Mouse (Mus musculus) c-Kit-positive CD71-negative TER-119-negative erythroid progenitor cells, embryonic 14.5 days (primary cell): Measurements from ENCODE around the gene Kdm2b.

Experiments used
- DNase-seq: peaks from one replicate; pipeline ENCODE4 v3.0.0-alpha.2; 2013; ENCODE audit warnings: low read depth

Kdm2b gene

DNA sequence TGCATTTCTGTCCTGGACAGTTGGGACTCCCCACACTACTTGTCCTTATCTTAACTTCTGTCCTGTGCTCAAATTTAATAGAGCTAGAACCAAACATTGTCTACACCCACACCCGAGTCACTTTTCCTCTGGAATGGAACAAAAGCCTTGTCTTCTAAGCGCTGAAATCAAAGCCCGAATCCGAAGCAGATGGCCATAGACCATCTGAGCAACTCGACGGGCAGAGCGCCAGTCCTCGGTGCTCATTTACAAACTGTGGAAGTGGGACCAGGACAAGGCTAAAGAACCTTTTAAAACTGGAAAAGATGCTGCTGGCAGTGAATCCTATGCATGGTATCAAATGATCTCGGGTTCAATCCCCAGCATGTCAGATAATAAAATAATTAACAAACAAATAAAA lies 17.5 kb downstream of the Kdm2b start:
- DNase-seq, result no peak

GRCm38 (mm10) chr5:122971438-122971837 lies 18.2 kb downstream of the Kdm2b start:
- DNase-seq, result no peak

- DNase-seq, result no peak
These were observed 19.6 kb downstream of the Kdm2b start for GRCm38 (mm10) chr5:122970056-122970455.

GRCm38 (mm10) chr5:122968322-122968721 lies 21.3 kb downstream of the Kdm2b start:
- DNase-seq, result peak; percentile 62

GRCm38 (mm10) chr5:122965427-122965826 lies 24.2 kb downstream of the Kdm2b start:
- no peak for DNase-seq

DNA sequence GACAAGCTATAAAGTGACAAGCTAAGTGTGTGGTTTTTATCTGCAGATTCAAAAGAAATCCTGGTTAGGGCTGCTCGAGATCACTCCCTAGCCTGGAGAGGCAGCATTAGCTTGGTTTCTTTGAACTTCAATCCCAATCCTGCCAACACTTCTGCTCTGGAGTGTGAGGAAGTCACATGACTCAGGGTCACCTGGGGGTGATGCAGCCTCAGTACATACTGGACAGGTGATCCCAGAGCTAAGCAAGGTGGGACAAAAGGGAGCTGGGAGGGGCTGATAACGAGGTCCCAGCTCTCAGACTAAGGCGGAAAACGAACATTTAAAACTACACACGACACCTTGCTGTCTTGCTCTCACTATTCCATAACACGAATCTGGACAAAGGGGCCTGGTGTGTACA lies 24.8 kb downstream of the Kdm2b start:
- DNase-seq, result no peak

- no peak for DNase-seq
These were observed 27.7 kb downstream of the Kdm2b start for GRCm38 (mm10) chr5:122961905-122962304.

DNA sequence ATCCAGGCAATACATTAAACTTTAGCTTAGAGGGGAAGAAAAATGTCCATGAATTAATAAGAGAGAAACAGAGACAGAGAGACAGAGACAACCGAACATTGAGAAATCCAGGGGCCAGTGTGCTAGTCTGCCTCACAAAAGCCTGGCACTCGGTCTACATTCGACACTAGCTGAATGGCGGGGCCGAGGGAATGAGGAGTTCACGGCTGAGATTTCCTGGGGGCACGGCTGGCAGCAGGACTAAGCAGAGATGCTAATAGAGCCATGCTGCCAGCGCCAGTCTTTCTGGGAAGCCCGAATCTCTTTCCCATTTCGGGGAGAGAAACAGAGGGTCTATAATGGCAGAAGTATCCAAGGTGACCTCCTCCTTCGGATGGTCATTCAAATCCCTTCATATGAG lies 30.2 kb downstream of the Kdm2b start:
- DNase-seq, result no peak

DNA sequence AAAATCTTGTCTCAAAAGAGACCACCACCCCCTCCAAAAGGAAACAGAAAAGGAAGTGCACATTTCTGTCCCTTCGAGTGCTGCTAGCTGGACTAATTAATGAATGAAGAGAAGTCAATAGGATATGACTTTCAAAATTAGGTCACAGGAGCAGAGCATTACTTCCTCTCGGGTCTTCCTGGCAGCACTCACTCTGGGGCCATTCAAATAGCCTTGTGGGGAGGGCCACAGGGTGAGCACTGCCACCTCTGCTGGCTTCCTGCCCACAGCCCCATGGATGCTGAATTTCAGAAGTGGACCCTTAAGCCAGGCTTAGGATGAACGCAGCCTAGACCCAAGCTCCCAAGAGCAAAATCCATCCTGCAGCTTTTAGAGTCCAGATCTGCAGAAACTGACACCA lies 33.6 kb downstream of the Kdm2b start:
- DNase-seq, result no peak

DNA sequence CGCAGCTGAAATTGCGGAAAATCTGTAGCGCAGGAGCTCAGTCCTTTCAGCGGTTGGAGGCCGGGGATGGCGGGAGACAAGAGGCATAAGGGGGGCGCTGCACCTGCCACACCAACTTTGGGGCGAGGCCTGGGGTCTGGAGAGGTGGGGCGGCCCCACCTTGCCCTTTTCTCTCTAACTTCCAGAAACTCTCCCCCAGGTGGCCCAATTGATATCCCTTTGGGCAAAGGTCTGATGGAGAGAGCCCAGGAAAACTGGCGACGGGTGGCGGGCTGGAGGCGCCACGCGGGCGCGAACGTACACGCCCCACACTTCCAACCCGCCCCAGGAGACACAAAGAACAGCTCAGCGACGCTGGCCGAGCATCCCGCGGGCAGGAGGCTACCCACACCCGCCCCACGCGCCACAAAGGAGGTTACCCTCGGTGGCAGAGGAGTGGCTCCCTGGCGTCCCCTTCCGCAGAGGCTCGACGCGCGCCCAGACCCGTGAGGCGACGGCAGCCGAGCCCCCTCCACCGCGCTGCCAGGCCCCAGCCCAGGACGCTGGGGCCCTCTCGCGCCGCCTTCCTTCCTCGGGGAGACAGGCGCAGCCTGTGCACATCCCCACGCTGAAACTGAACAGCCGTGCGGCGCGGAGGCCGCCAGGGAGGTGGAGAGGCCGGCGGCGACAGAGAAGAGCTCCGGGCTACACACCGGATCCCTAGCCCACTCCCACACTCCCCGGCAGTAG lies 37.5 kb downstream of the Kdm2b start:
- no peak for DNase-seq

DNA sequence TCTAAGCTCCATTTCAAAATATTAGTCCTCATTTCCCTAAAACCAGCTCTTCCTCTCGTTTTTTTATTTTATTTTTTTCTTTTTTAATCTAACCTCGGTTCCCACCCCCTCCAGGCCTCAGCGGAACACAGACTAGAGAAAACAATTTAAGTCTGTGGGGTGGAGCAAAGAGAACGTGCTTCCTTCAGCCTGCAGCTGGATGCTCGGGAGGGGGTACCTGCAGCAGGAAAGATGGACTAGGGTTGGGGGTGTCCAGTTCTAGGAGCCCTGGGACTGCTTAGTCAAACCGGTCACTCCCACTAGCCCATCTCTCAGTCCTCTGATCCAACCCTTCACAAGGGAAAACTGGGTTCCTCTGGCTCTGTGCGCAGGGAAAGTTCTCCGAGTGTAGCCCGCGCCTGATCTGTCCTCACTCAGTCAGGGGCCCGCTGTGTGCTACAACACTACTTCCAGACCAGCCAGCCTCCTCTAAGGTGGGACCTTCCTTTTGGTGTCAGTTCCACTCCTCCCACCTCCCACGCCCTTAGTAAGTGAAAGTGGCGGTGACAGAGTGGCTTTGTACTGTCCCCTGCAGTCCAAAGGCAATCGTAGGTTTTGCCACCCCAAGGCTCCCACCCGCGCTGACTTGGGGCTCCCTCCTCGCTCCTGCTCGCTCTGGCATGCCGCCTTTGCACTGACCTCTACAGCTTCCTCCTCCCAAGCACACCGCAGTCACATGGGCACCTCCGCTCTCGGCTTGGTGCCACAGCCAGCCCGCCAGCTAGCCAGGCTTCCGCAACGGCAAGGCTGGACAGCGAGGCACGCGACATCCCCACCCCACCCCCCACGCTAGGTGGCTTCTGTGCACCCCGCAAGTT lies 38.3 kb downstream of the Kdm2b start:
- DNase-seq, result peak; percentile 28

DNA sequence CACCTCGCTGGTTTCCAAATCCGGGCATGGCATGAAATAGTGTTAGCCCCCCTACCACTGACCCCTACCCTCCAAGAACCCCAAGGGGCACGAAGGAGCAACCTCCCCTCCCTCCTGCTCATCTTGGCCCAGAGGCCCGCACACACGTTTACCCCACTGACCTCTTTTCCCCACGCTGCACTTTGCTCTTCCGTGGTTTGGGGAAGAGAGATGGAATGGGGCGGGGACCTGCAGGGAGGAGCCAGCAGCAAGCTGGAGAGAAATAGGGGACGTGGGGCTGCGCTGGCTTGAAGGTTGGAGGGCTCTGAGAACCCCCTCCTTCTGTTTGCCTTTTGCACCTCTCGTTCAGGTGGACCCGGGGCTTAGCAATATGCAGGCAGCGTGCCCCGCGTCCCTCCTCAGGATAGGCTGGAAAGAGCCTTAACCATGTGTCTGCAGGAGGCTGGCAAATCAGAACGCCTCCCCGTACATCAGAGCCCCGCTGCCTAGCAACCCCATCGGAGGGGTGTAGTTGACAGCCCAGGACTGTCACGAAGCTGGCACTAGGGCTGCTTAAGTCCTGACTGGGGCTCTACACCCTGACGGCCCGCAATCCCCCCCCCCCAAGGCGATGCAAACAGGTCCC lies 39.2 kb downstream of the Kdm2b start:
- DNase-seq, result no peak

GRCm38 (mm10) chr5:122949101-122949500 lies 40.5 kb downstream of the Kdm2b start:
- DNase-seq, result no peak

- DNase-seq, result no peak
These were observed 42.1 kb downstream of the Kdm2b start for GRCm38 (mm10) chr5:122947534-122947933.

GRCm38 (mm10) chr5:122938676-122939075 lies 50.9 kb downstream of the Kdm2b start:
- DNase-seq, result no peak

- DNase-seq, result no peak
These were observed 51.6 kb downstream of the Kdm2b start for GRCm38 (mm10) chr5:122937958-122938540.

DNA sequence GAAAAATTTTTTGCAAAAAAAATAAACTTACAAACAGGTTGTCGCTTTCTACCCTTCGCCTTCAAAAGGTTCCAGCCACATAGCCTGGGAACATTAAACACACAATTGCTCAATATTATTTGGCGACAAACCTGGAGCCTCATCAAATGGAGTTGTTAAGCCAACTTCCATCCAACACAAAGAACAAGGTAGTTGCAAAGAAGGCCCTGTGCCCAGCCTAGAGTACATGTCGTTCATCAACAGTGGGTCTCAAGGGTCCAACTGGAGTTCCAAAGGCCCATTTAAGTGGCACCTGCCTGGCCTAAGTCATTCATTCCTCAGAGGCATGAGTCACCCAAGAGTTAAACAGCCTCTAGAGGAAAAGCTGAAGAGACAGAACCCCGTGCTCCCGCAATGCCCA lies 52.6 kb downstream of the Kdm2b start:
- DNase-seq, result no peak

- DNase-seq, result no peak
These were observed 53.8 kb downstream of the Kdm2b start for GRCm38 (mm10) chr5:122935810-122936209.

DNA sequence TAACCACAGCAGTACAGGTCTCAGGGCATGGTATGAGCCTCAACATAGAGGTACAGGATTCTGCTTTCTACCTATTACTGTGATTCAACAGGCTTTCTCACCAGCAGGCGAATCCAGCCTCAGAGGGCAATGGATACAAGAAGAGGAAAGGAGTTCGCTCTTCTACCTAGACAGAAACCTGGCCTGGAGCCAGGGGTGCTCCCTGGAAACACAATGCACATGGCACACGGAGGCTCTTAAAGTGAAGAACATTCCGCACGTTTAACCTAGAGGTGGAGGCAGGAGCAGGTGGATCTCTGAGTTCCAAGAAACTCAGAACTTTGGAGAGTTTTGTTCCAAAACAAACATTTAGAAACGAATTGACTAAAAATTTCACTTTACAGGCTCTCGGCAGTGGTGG lies 58.6 kb downstream of the Kdm2b start:
- DNase-seq, result no peak

GRCm38 (mm10) chr5:122928293-122928692 lies 61.3 kb downstream of the Kdm2b start:
- no peak for DNase-seq

- no peak for DNase-seq
These were observed 61.9 kb downstream of the Kdm2b start for GRCm38 (mm10) chr5:122927703-122928102.

DNA sequence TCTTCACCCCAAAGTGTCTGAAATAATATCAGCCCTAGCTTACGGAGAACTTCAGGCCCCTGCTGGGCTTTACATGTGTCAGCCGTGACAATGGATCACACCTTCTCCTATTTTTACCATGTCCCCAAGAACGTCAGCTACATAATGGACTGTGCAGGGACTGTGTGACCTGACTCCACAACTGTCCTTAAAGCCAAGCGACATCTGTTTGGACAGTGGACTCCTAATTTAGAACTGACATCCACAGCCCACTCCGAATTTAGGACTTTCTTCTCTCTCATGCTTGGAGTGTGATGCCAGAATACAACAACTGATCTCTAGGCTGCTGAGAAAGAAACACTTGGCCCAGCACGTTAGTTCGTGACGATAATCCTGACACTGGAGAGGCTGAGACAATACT lies 62.5 kb downstream of the Kdm2b start:
- no peak for DNase-seq

DNA sequence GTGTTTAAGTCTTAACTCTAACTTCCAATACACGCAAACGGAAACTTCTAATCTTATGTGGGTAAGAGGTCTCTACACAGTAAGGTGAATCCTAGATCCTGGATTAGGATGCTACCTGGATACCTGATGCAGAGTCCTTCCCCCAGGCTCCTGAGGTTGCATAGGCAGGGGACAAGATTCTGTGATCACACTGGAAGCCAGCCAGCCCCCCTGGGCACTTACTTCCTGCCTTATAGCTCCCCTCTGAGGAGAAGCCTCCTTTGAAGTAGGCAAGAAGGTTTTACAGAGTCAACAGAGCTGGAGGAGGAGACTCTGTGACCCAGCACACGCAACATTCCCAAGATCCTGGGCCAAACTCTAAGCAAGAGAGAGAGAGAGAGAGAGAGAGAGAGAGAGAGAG lies 63.3 kb downstream of the Kdm2b start:
- no peak for DNase-seq
